Mouse (Mus musculus) CH12.LX (cell line): ENCODE measurements at regions not wholly inside any gene's neighbourhood (a gene's known extent, or its start where the extent isn't known, plus 50 kb on each side); places are given as distances from the start of the nearest gene placed in this dataset.

Experiments
- DNase-seq: peaks from one replicate; pipeline ENCODE4 v3.0.0-alpha.2; 2013; ENCODE audit errors: extremely low read depth
- H3K27ac ChIP-seq: 2 replicates; pipeline ENCODE4 v1.5.1; 2012; ENCODE audit warnings: low read depth, mild to moderate bottlenecking, control low read depth, moderate library complexity; ENCODE audit not compliant: insufficient read depth
- H3K27me3 ChIP-seq: replicated peaks from 2 replicates; pipeline ENCODE3; 2012; ENCODE audit warnings: inconsistent platforms
- H3K36me3 ChIP-seq, 2 experiments: replicated peaks in 1 of 2; 2 replicates each; pipeline versions ENCODE3 to v1.6.1; 2012; ENCODE audit warnings: inconsistent platforms in 1 of 2, low read length in 1 of 2, mild to moderate bottlenecking in 1 of 2, mixed read lengths in 1 of 2, moderate library complexity in 1 of 2; ENCODE audit not compliant: control insufficient read depth in 1 of 2, insufficient read depth in 1 of 2
- H3K4me1 ChIP-seq, 2 experiments: 2 replicates each; pipeline ENCODE4 v1.6.1; 2012; ENCODE audit warnings: inconsistent platforms in 1 of 2, moderate library complexity in 1 of 2; ENCODE audit not compliant: insufficient read depth in 2 of 2, control insufficient read depth in 1 of 2
- H3K4me2 ChIP-seq: 2 replicates; pipeline ENCODE4 v1.6.1; 2012; ENCODE audit warnings: low read depth, mild to moderate bottlenecking, control low read depth; ENCODE audit not compliant: poor library complexity, insufficient read depth, severe bottlenecking
- H3K4me3 ChIP-seq, 3 experiments: fragments of 150-350 bp in 1 of 3; sonication (generic) in 1 of 3; replicated peaks in 1 of 3; 2 replicates each; pipeline versions ENCODE3 to v1.5.1; 2011 to 2012; ENCODE audit warnings: low read depth in 2 of 3, low read length in 2 of 3, mild to moderate bottlenecking in 2 of 3, moderate library complexity in 2 of 3, control low read depth in 1 of 3, improper control_type of control experiment in 1 of 3, inconsistent platforms in 1 of 3, mixed read lengths in 1 of 3; ENCODE audit not compliant: poor library complexity in 1 of 3
- H3K79me2 ChIP-seq: replicated peaks from 2 replicates; pipeline ENCODE4 v1.6.1; 2012; ENCODE audit warnings: mild to moderate bottlenecking, moderate library complexity; ENCODE audit not compliant: control insufficient read depth, poor library complexity, insufficient read depth, severe bottlenecking; ENCODE audit errors: extremely low read depth
- H3K9ac ChIP-seq: 2 replicates; pipeline ENCODE4 v1.6.1; 2012; ENCODE audit warnings: low read depth, mild to moderate bottlenecking, control low read depth, moderate library complexity; ENCODE audit not compliant: insufficient read depth
- H3K9me3 ChIP-seq: replicated peaks from 2 replicates; pipeline ENCODE3; 2012; ENCODE audit warnings: low read length, inconsistent platforms, mixed read lengths
- BHLHE40 ChIP-seq: IDR thresholded peaks from 2 replicates; pipeline ENCODE4 v1.6.1; 2011; ENCODE audit warnings: mild to moderate bottlenecking, low read depth, low read length, improper control_type of control experiment
- CHD1 ChIP-seq: IDR thresholded peaks from 2 replicates; pipeline ENCODE4 v1.6.1; 2012; ENCODE audit warnings: low read depth, low read length, improper control_type of control experiment, inconsistent platforms
- CHD2 ChIP-seq: IDR thresholded peaks from 2 replicates; pipeline ENCODE4 v1.6.1; 2011; ENCODE audit warnings: low read length, improper control_type of control experiment
- CTCF ChIP-seq, 2 experiments: IDR thresholded peaks in 1 of 2; conservative IDR thresholded peaks in 1 of 2; 2 replicates each; pipeline ENCODE4 v1.5.1; 2011 to 2012; ENCODE audit warnings: low read depth in 2 of 2, low read length in 2 of 2, improper control_type of control experiment in 1 of 2, inconsistent platforms in 1 of 2, mild to moderate bottlenecking in 1 of 2, moderate library complexity in 1 of 2
- E2F4 ChIP-seq: IDR thresholded peaks from 2 replicates; pipeline ENCODE4 v1.6.1; 2011; ENCODE audit warnings: low read depth, low read length, improper control_type of control experiment; ENCODE audit not compliant: insufficient replicate concordance
- ELF1 ChIP-seq: IDR thresholded peaks from 2 replicates; pipeline ENCODE4 v1.6.1; 2014; ENCODE audit warnings: low read depth, mild to moderate bottlenecking, inconsistent platforms, low read length, improper control_type of control experiment
- EP300 ChIP-seq: IDR thresholded peaks from 2 replicates; pipeline ENCODE4 v1.6.1; 2011; ENCODE audit warnings: low read length, improper control_type of control experiment
- ETS1 ChIP-seq: conservative IDR thresholded peaks from 2 replicates; pipeline ENCODE4 v1.6.1; 2012; ENCODE audit warnings: low read depth, mild to moderate bottlenecking, inconsistent platforms, low read length, improper control_type of control experiment, moderate library complexity
- GABPA ChIP-seq: IDR thresholded peaks from 2 replicates; pipeline ENCODE4 v1.6.1; 2012; ENCODE audit warnings: low read depth, low read length, improper control_type of control experiment, inconsistent platforms; ENCODE audit not compliant: insufficient replicate concordance
- HCFC1 ChIP-seq: IDR thresholded peaks from 2 replicates; pipeline ENCODE4 v1.6.1; 2012; ENCODE audit warnings: low read depth, mild to moderate bottlenecking, inconsistent platforms, low read length, improper control_type of control experiment
- JUN ChIP-seq: IDR thresholded peaks from 2 replicates; pipeline ENCODE4 v1.6.1; 2011; ENCODE audit warnings: low read depth, mild to moderate bottlenecking, low read length, improper control_type of control experiment, moderate library complexity; ENCODE audit not compliant: insufficient read depth
- KAT2A ChIP-seq: IDR thresholded peaks from 2 replicates; pipeline ENCODE4 v1.6.1; 2012; ENCODE audit warnings: low read length, improper control_type of control experiment, inconsistent platforms; ENCODE audit not compliant: insufficient replicate concordance
- MAFK ChIP-seq: IDR thresholded peaks from 2 replicates; pipeline ENCODE4 v1.6.1; 2011; ENCODE audit warnings: low read length, improper control_type of control experiment; ENCODE audit not compliant: insufficient replicate concordance
- MAX ChIP-seq: IDR thresholded peaks from 2 replicates; pipeline ENCODE4 v1.6.1; 2011; ENCODE audit warnings: low read length, improper control_type of control experiment
- MEF2A ChIP-seq: IDR thresholded peaks from 2 replicates; pipeline ENCODE4 v1.6.1; 2014; ENCODE audit warnings: low read depth, mild to moderate bottlenecking, inconsistent platforms, low read length, improper control_type of control experiment, borderline replicate concordance
- MXI1 ChIP-seq: IDR thresholded peaks from 2 replicates; pipeline ENCODE4 v1.6.1; 2011; ENCODE audit warnings: mild to moderate bottlenecking, low read depth, low read length, improper control_type of control experiment
- MYC ChIP-seq: IDR thresholded peaks from 2 replicates; pipeline ENCODE4 v1.6.1; 2011; ENCODE audit warnings: low read depth, mild to moderate bottlenecking, improper control_type of control experiment, low read length
- NRF1 ChIP-seq: IDR thresholded peaks from 2 replicates; pipeline ENCODE4 v1.6.1; 2014; ENCODE audit warnings: low read depth, mild to moderate bottlenecking, inconsistent platforms, low read length, improper control_type of control experiment, moderate library complexity
- PAX5 ChIP-seq: IDR thresholded peaks from 2 replicates; pipeline ENCODE4 v1.6.1; 2012; ENCODE audit warnings: low read length, inconsistent platforms, mixed read lengths
- POLR2A ChIP-seq: IDR thresholded peaks from 2 replicates; pipeline ENCODE4 v1.6.1; 2011; ENCODE audit warnings: low read depth, mild to moderate bottlenecking, improper control_type of control experiment, low read length
- POLR2AphosphoS2 ChIP-seq: IDR thresholded peaks from 2 replicates; pipeline ENCODE4 v1.6.1; 2011; ENCODE audit warnings: low read depth, low read length, improper control_type of control experiment
- RCOR1 ChIP-seq: conservative IDR thresholded peaks from 2 replicates; pipeline ENCODE4 v1.6.1; 2012; ENCODE audit warnings: low read depth, mild to moderate bottlenecking, inconsistent platforms, low read length, improper control_type of control experiment
- SMC3 ChIP-seq: IDR thresholded peaks from 2 replicates; pipeline ENCODE4 v1.6.1; 2011; ENCODE audit warnings: low read depth, low read length, improper control_type of control experiment
- TBP ChIP-seq: conservative IDR thresholded peaks from 2 replicates; pipeline ENCODE4 v1.6.1; 2011; ENCODE audit warnings: low read depth, low read length, improper control_type of control experiment
- TCF12 ChIP-seq: IDR thresholded peaks from 2 replicates; pipeline ENCODE4 v1.6.1; 2014; ENCODE audit warnings: low read depth, mild to moderate bottlenecking, inconsistent platforms, low read length, improper control_type of control experiment
- UBTF ChIP-seq: IDR thresholded peaks from 2 replicates; pipeline ENCODE4 v1.6.1; 2012; ENCODE audit warnings: low read depth, mild to moderate bottlenecking, inconsistent platforms, low read length, improper control_type of control experiment, moderate library complexity
- USF1 ChIP-seq: IDR thresholded peaks from 2 replicates; pipeline ENCODE4 v1.6.1; 2014; ENCODE audit warnings: low read depth, mild to moderate bottlenecking, inconsistent platforms, low read length, improper control_type of control experiment
- USF2 ChIP-seq: conservative IDR thresholded peaks from 2 replicates; pipeline ENCODE4 v1.6.1; 2011; ENCODE audit warnings: low read depth, low read length, improper control_type of control experiment
- ZC3H11A ChIP-seq: IDR thresholded peaks from 2 replicates; pipeline ENCODE4 v1.6.1; 2012; ENCODE audit warnings: low read depth, mild to moderate bottlenecking, inconsistent platforms, low read length, improper control_type of control experiment
- ZKSCAN1 ChIP-seq: IDR thresholded peaks from 2 replicates; pipeline ENCODE4 v1.6.1; 2012; ENCODE audit warnings: low read depth, inconsistent platforms, low read length, improper control_type of control experiment, borderline replicate concordance
- ZNF384 ChIP-seq: IDR thresholded peaks from 2 replicates; pipeline ENCODE4 v1.6.1; 2012; ENCODE audit warnings: low read depth, low read length, improper control_type of control experiment, inconsistent platforms
- dilution Hi-C: fragments of 300-500 bp; cut with MboI; formaldehyde crosslinking; loops from 2 replicates; pipeline ENCODE4 v1.14.3; 2020; ENCODE audit warnings: low sequenced_read_pairs; ENCODE audit not compliant: extremely low pct_unique_long_range_greater_than_20kb, extremely low pct_ligation_motif_present
- in situ Hi-C: fragments of 300-500 bp; cut with MboI; formaldehyde crosslinking; loops from 3 replicates; pipeline ENCODE4 v1.14.3; 2019; ENCODE audit warnings: low sequenced_read_pairs, low pct_ligation_motif_present, low pct_unique_long_range_greater_than_20kb, mixed read lengths

GRCm38 (mm10) chr12:86819568-86819967, 65.0 kb downstream of the Irf2bpl start:
- peaks cover 0 to 6% of the 10 kb centered on the region in 2 experiments for H3K36me3 ChIP-seq
- TF ChIP-seq ZC3H11A = no peak
- peak; percentile 74 for TF ChIP-seq ZNF384
- TF ChIP-seq TCF12 = no peak
- TF ChIP-seq NRF1 = no peak
- peak; percentile 94 for TF ChIP-seq TBP
- no peak for TF ChIP-seq PAX5
- no peak for TF ChIP-seq UBTF
- TF ChIP-seq BHLHE40 = no peak
- H3K9me3 ChIP-seq = peaks cover 3% of the 10 kb centered on the region
- no peak overlapping the region for H3K4me3 ChIP-seq
- DNase-seq = no peak
- in situ Hi-C loops (no loop called here), dilution Hi-C loops (no loop called here)
- peak overlapping the region; percentile 68; the same call in 1 of the 2 replicates for H3K27ac ChIP-seq
- H3K27me3 ChIP-seq = no peaks in the 10 kb centered on the region
- H3K9ac ChIP-seq = no peak overlapping the region
- H3K4me1 ChIP-seq = peaks cover 24 to 72% of the 10 kb centered on the region in 2 experiments
- no peak overlapping the region for H3K4me2 ChIP-seq
- H3K79me2 ChIP-seq = no peaks in the 10 kb centered on the region

- peak; percentile 98 for DNase-seq
- dilution Hi-C loops = no loop called here
- TF ChIP-seq TCF12 = peak; percentile 94
- TF ChIP-seq POLR2A = peak; percentile 31; the same call in 1 of the 2 replicates
- TF ChIP-seq MYC = peak; percentile 73; the same call in 1 of the 2 replicates
- TF ChIP-seq USF1 = no peak
- TF ChIP-seq SMC3 = no peak; the same call in 1 of the 2 replicates
- peak; percentile 29; the same call in 1 of the 2 replicates for TF ChIP-seq MXI1
- no peak for TF ChIP-seq GABPA
- TF ChIP-seq USF2 = no peak
- peak; percentile 96 for TF ChIP-seq TBP
- no peak for TF ChIP-seq ZKSCAN1
- peak; percentile 59 for TF ChIP-seq JUN
- no peak for TF ChIP-seq NRF1
- TF ChIP-seq EP300 = peak; percentile 91
- TF ChIP-seq ZNF384 = no peak; the same call in 1 of the 2 replicates
- TF ChIP-seq ELF1 = peak; percentile 45
- TF ChIP-seq ETS1 = peak; percentile 92
- no peak for TF ChIP-seq PAX5
- TF ChIP-seq CHD1 = no peak
- TF ChIP-seq CHD2 = peak; percentile 28; the same call in 1 of the 2 replicates
- TF ChIP-seq HCFC1 = peak; percentile 44
- TF ChIP-seq RCOR1 = 0 out of 2 replicates have a peak, but pooled peaks have one; percentile 45
- no peak for TF ChIP-seq MAFK
- no peak for TF ChIP-seq KAT2A
- TF ChIP-seq POLR2AphosphoS2 = no peak
- TF ChIP-seq UBTF = peak; percentile 99
- TF ChIP-seq E2F4 = peak; percentile 24; the same call in 1 of the 2 replicates
- peak; percentile 63; the same call in 1 of the 2 replicates for TF ChIP-seq BHLHE40
- TF ChIP-seq CTCF (conservative IDR thresholded peaks at IDR 0.05 in 1 of 2, IDR thresholded peaks at IDR 0.05 in 1 of 2; ENCODE audit: low read depth in 2 of 2, low read length in 2 of 2) = no peak
- TF ChIP-seq MEF2A = peak; percentile 76; the same call in 1 of the 2 replicates
- peak; percentile 54; the same call in 1 of the 2 replicates for TF ChIP-seq MAX
Measured at GRCm38 (mm10) chr12:86819163-86819562, 65.4 kb downstream of the Irf2bpl start.

More at GRCm38 (mm10) chr12:86819163-86819562, 65.4 kb downstream of the Irf2bpl start:
- Histone ChIP-seq H3K27me3 (no peaks in the 10 kb centered on the region), H3K9ac (peak overlapping the region; percentile 7; the same call in 1 of the 2 replicates), H3K4me3 (no peak overlapping the region), H3K36me3 (peaks cover 0 to 6% of the 10 kb centered on the region in 2 experiments), H3K79me2 (no peaks in the 10 kb centered on the region), H3K9me3 (peaks cover 3% of the 10 kb centered on the region), H3K27ac (peak overlapping the region; percentile 76), H3K4me2 (peak overlapping the region; percentile 9; the same call in 1 of the 2 replicates), H3K4me1 (peaks cover 24 to 68% of the 10 kb centered on the region in 2 experiments)
- in situ Hi-C loops = no loop called here
